In genomic region chr15:98976763-98977758, GRCm38 (mm10) we compare ENCODE assay signal across 11 mouse cellular contexts. TPM values are rescaled to one million over a fixed set of nuclear protein-coding genes. Genes with fewer than 3 reads are reported as not detected.
A peak's percentile ranks its signal among the peaks of the same experiment; 100 is the strongest.
DNase-seq lines count a peak whose midpoint lies in the region; ATAC-seq and TF ChIP-seq lines count a peak whose summit lies in the region.
"Had no signal": no experiment of that assay in that cellular context is flagged by ENCODE, and none has a peak within 500 bp of the region (broad histone marks: within the 10 kb centered on the region; RNA-seq: fewer than 3 reads in every experiment).

No protein-coding gene starts in this region.

- H3K4me1 ChIP-seq in heart, postnatal 0 days (ENCODE audit: control insufficient read depth, insufficient read depth) = peaks cover 7% of the 10 kb centered on the region
- peaks cover 48% of the 10 kb centered on the region for H3K4me1 ChIP-seq in midbrain, embryonic 14.5 days (ENCODE audit: control insufficient read depth, insufficient read depth, low read length)
- H3K4me1 ChIP-seq: liver, embryonic 15.5 days; stomach, embryonic 15.5 days had no signal

- peak; percentile 51; the same call in 1 of the 2 replicates for TF ChIP-seq EP300 in heart, postnatal 0 days (IDR thresholded peaks at IDR 0.05; ENCODE audit: low read depth)

- H3K27me3 ChIP-seq in heart, postnatal 0 days (ENCODE audit: control insufficient read depth, insufficient read depth, low read length) = no peaks in the 10 kb centered on the region
- H3K27me3 ChIP-seq in midbrain, embryonic 14.5 days (ENCODE audit: control insufficient read depth, insufficient read depth, low read length) = no peaks in the 10 kb centered on the region
- H3K27me3 ChIP-seq: stomach, embryonic 15.5 days had no signal

- peak overlapping the region; percentile 14; the same call in 1 of the 2 replicates for H3K4me2 ChIP-seq in heart, postnatal 0 days (ENCODE audit: low read depth, low read length)
- peak overlapping the region; percentile 58 for H3K4me2 ChIP-seq in midbrain, embryonic 14.5 days (ENCODE audit: low read length)
- H3K4me2 ChIP-seq: liver, embryonic 15.5 days; stomach, embryonic 15.5 days had no signal

- H3K36me3 ChIP-seq in heart, postnatal 0 days (replicated peaks; ENCODE audit: control insufficient read depth, insufficient read depth, low read length) = no peaks in the 10 kb centered on the region
- H3K36me3 ChIP-seq in midbrain, embryonic 14.5 days (ENCODE audit: control insufficient read depth, insufficient read depth, low read length) = no peaks in the 10 kb centered on the region
- H3K36me3 ChIP-seq: liver, embryonic 15.5 days; stomach, embryonic 15.5 days had no signal

- peak; percentile 39; the same call in 1 of the 2 replicates for ATAC-seq in heart, postnatal 0 days (ENCODE audit: insufficient read depth, low read depth)
- no peak; the same call in 1 of the 2 replicates for ATAC-seq in midbrain, embryonic 14.5 days (ENCODE audit: low FRiP score, low TSS enrichment)
- ATAC-seq in megakaryocyte-erythroid progenitor cell, adult 5-6 weeks (replicated peaks; ENCODE audit: low FRiP score, low TSS enrichment, poor library complexity, severe bottlenecking) = no peak

- DNase-seq in kidney, adult 11 months = peak; percentile 47
- no peak for DNase-seq in kidney, adult 8-10 months
- peak; percentile 21 for DNase-seq in ZHBTc4 (ENCODE audit: low read depth, low spot score)
- peak; percentile 30 for DNase-seq in heart, postnatal 0 days (ENCODE audit: low spot score)
- peak; percentile 53 for DNase-seq in midbrain, embryonic 14.5 days
- DNase-seq in thymus, postnatal 0 days (ENCODE audit: low spot score) = no peak
- DNase-seq in cerebellum, adult 11 months = no peak

- peak overlapping the region; percentile 45; the same call in 1 of the 2 replicates for H3K9ac ChIP-seq in heart, postnatal 0 days (replicated peaks; ENCODE audit: low read depth, low read length)
- H3K9ac ChIP-seq in midbrain, embryonic 14.5 days (replicated peaks; ENCODE audit: low read length) = peak overlapping the region; percentile 45
- H3K9ac ChIP-seq: liver, embryonic 15.5 days; stomach, embryonic 15.5 days had no signal

- no peak overlapping the region for H3K4me3 ChIP-seq in heart, postnatal 0 days (ENCODE audit: low read depth, low read length)
- H3K4me3 ChIP-seq in midbrain, embryonic 14.5 days (replicated peaks; ENCODE audit: low read depth, low read length) = peak overlapping the region; percentile 17; the same call in 1 of the 2 replicates
- H3K4me3 ChIP-seq: erythroblast, embryonic 14.5 days; liver, embryonic 15.5 days; stomach, embryonic 15.5 days had no signal

- TF ChIP-seq CTCF in heart, postnatal 0 days (IDR thresholded peaks at IDR 0.05; ENCODE audit: low read depth) = no peak

- H3K27ac ChIP-seq in heart, postnatal 0 days (ENCODE audit: low read depth) = peak overlapping the region; percentile 76
- peak overlapping the region; percentile 92 for H3K27ac ChIP-seq in midbrain, embryonic 14.5 days (replicated peaks; ENCODE audit: low read depth, low read length)
- H3K27ac ChIP-seq: liver, embryonic 15.5 days; stomach, embryonic 15.5 days had no signal

- 51% methylated on average over 21 of the region's 21 CpGs for WGBS in heart, postnatal 0 days
- 56% methylated on average over 21 of the region's 21 CpGs for WGBS in midbrain, embryonic 14.5 days

- H3K9me3 ChIP-seq in heart, postnatal 0 days (replicated peaks; ENCODE audit: control insufficient read depth, low read length) = no peaks in the 10 kb centered on the region
- no peaks in the 10 kb centered on the region for H3K9me3 ChIP-seq in midbrain, embryonic 14.5 days (ENCODE audit: control insufficient read depth, low read length)
- H3K9me3 ChIP-seq: liver, embryonic 15.5 days; stomach, embryonic 15.5 days had no signal

RNA-seq across cellular contexts. Expression of gene Tuba1a, which starts 23.6 kb away (rescaled TPM):
- total RNA-seq in heart, postnatal 0 days (2014; rRNA removed; ENCODE audit: low replicate concordance) = 1,016 and 1,136 TPM in 2 replicates
- 404 and 408 TPM in 2 replicates for polyA plus RNA-seq in heart, postnatal 0 days (2015; fragmentation: Nextera tagmentation; extraction: Ambion mirVana)
- 17,220 and 18,751 TPM in 2 replicates for polyA plus RNA-seq in midbrain, embryonic 14.5 days (2014; fragmentation: Nextera tagmentation; extraction: Ambion mirVana)
- total RNA-seq in megakaryocyte-erythroid progenitor cell, adult 5-6 weeks (2014; fragmentation: Nextera tagmentation) = 4.5 and 10.2 TPM in 2 replicates
- total RNA-seq in megakaryocyte-erythroid progenitor cell, adult 5-6 weeks (2017) = 9.7 and 16.0 TPM in 2 replicates
- 227 and 236 TPM in 2 replicates for polyA plus RNA-seq in thymus, postnatal 0 days (2015; fragmentation: Nextera tagmentation; extraction: Ambion mirVana)

RNA-seq across cellular contexts. Expression of gene Gm49450, which starts 23.7 kb away (rescaled TPM):
- total RNA-seq in heart, postnatal 0 days (2014; rRNA removed; ENCODE audit: low replicate concordance) = 78.3 and 158 TPM in 2 replicates
- polyA plus RNA-seq in heart, postnatal 0 days (2015; fragmentation: Nextera tagmentation; extraction: Ambion mirVana) = not detected in 2 replicates
- polyA plus RNA-seq in midbrain, embryonic 14.5 days (2014; fragmentation: Nextera tagmentation; extraction: Ambion mirVana) = not detected in 2 replicates
- not detected in 2 replicates for total RNA-seq in megakaryocyte-erythroid progenitor cell, adult 5-6 weeks (2014; fragmentation: Nextera tagmentation)
- total RNA-seq in megakaryocyte-erythroid progenitor cell, adult 5-6 weeks (2017) = not detected in 2 replicates
- polyA plus RNA-seq in thymus, postnatal 0 days (2015; fragmentation: Nextera tagmentation; extraction: Ambion mirVana) = not detected in 2 replicates
- polyA plus RNA-seq: erythroblast, embryonic 14.5 days; liver, embryonic 15.5 days; stomach, embryonic 15.5 days had no signal

RNA-seq across cellular contexts. Expression of gene Tuba1b, which starts 42.7 kb away (rescaled TPM):
- total RNA-seq in heart, postnatal 0 days (2014; rRNA removed; ENCODE audit: low replicate concordance) = 2,330 and 2,912 TPM in 2 replicates
- polyA plus RNA-seq in heart, postnatal 0 days (2015; fragmentation: Nextera tagmentation; extraction: Ambion mirVana) = 608 and 611 TPM in 2 replicates
- 1,095 and 1,120 TPM in 2 replicates for polyA plus RNA-seq in midbrain, embryonic 14.5 days (2014; fragmentation: Nextera tagmentation; extraction: Ambion mirVana)
- 2,322 and 3,225 TPM in 2 replicates for total RNA-seq in megakaryocyte-erythroid progenitor cell, adult 5-6 weeks (2014; fragmentation: Nextera tagmentation)
- 801 and 969 TPM in 2 replicates for total RNA-seq in megakaryocyte-erythroid progenitor cell, adult 5-6 weeks (2017)
- polyA plus RNA-seq in thymus, postnatal 0 days (2015; fragmentation: Nextera tagmentation; extraction: Ambion mirVana) = 1,370 and 1,449 TPM in 2 replicates

RNA-seq across cellular contexts. Expression of gene Tuba1c, which starts 52.6 kb away (rescaled TPM):
- 309 and 399 TPM in 2 replicates for total RNA-seq in heart, postnatal 0 days (2014; rRNA removed; ENCODE audit: low replicate concordance)
- 73.8 and 97.1 TPM in 2 replicates for polyA plus RNA-seq in heart, postnatal 0 days (2015; fragmentation: Nextera tagmentation; extraction: Ambion mirVana)
- polyA plus RNA-seq in midbrain, embryonic 14.5 days (2014; fragmentation: Nextera tagmentation; extraction: Ambion mirVana) = 13.5 and 24.8 TPM in 2 replicates
- 85.6 and 109 TPM in 2 replicates for total RNA-seq in megakaryocyte-erythroid progenitor cell, adult 5-6 weeks (2014; fragmentation: Nextera tagmentation)
- 34.5 and 41.4 TPM in 2 replicates for total RNA-seq in megakaryocyte-erythroid progenitor cell, adult 5-6 weeks (2017)
- polyA plus RNA-seq in thymus, postnatal 0 days (2015; fragmentation: Nextera tagmentation; extraction: Ambion mirVana) = 153 and 156 TPM in 2 replicates

RNA-seq across cellular contexts. Expression of gene Lmbr1l, which starts 59.0 kb away (rescaled TPM):
- 25.5 and 28.2 TPM in 2 replicates for total RNA-seq in heart, postnatal 0 days (2014; rRNA removed; ENCODE audit: low replicate concordance)
- polyA plus RNA-seq in heart, postnatal 0 days (2015; fragmentation: Nextera tagmentation; extraction: Ambion mirVana) = 8.0 and 9.6 TPM in 2 replicates
- polyA plus RNA-seq in midbrain, embryonic 14.5 days (2014; fragmentation: Nextera tagmentation; extraction: Ambion mirVana) = 11.2 and 19.4 TPM in 2 replicates
- 8.7 and 14.5 TPM in 2 replicates for total RNA-seq in megakaryocyte-erythroid progenitor cell, adult 5-6 weeks (2014; fragmentation: Nextera tagmentation)
- total RNA-seq in megakaryocyte-erythroid progenitor cell, adult 5-6 weeks (2017) = 5.7 and 12.0 TPM in 2 replicates
- polyA plus RNA-seq in thymus, postnatal 0 days (2015; fragmentation: Nextera tagmentation; extraction: Ambion mirVana) = 27.8 and 31.9 TPM in 2 replicates

Comparison
In these comparisons a context has a peak if more than half of its experiments do, and no peak if none do; other contexts are left out.
1. DNase-seq: peak in kidney, adult 11 months (single experiment), ZHBTc4 (single experiment), heart, postnatal 0 days (single experiment) and midbrain, embryonic 14.5 days (single experiment); none in kidney, adult 8-10 months (0 of 2), thymus, postnatal 0 days (single experiment) and cerebellum, adult 11 months (single experiment).
2. RNA of gene Tuba1a, which starts 23.6 kb away (polyA plus RNA-seq): 17,220 to 18,751 TPM in midbrain, embryonic 14.5 days; 404 to 408 TPM in heart, postnatal 0 days and 227 to 236 TPM in thymus, postnatal 0 days; every median in the first group is over 10 times any median in the second.